Mouse (Mus musculus) kidney, adult 2 months (tissue): ENCODE results near the gene Odf3. TPM values are rescaled to one million over a fixed set of nuclear protein-coding genes. Genes with fewer than 3 reads are reported as not detected.

ENCODE experiments used
- DNase-seq: peaks from one replicate; pipeline ENCODE4 v3.0.0; 2021
- H3K27ac ChIP-seq: fragments of 200-500 bp; 2 replicates; pipeline ENCODE4 v1.5.1; 2012; ENCODE audit warnings: low read depth, low read length, control low read depth, inconsistent platforms; ENCODE audit not compliant: insufficient read depth
- H3K27me3 ChIP-seq: fragments of 200-500 bp; replicated peaks from 2 replicates; pipeline ENCODE4 v1.6.1; 2012; ENCODE audit warnings: mild to moderate bottlenecking, moderate library complexity, low read length, inconsistent platforms; ENCODE audit not compliant: control insufficient read depth, insufficient read depth
- H3K36me3 ChIP-seq: fragments of 200-500 bp; 2 replicates; pipeline ENCODE4 v1.6.1; 2012; ENCODE audit warnings: mild to moderate bottlenecking, moderate library complexity, low read length, inconsistent platforms; ENCODE audit not compliant: control insufficient read depth, insufficient read depth
- H3K4me1 ChIP-seq: fragments of 200-500 bp; 2 replicates; pipeline ENCODE4 v1.6.1; 2011; ENCODE audit warnings: low read length; ENCODE audit not compliant: control insufficient read depth, insufficient read depth
- H3K4me3 ChIP-seq: fragments of 200-500 bp; 2 replicates; pipeline ENCODE4 v1.5.1; 2011; ENCODE audit warnings: mild to moderate bottlenecking, low read depth, low read length, control low read depth; ENCODE audit not compliant: insufficient read depth
- CTCF ChIP-seq: fragments of 200-500 bp; conservative IDR thresholded peaks from 2 replicates; pipeline ENCODE4 v1.5.1; 2011; ENCODE audit warnings: low read depth, mild to moderate bottlenecking, control low read depth, low read length, moderate library complexity, mixed read lengths; ENCODE audit not compliant: insufficient read depth, insufficient read length
- POLR2A ChIP-seq: fragments of 200-500 bp; IDR thresholded peaks from one replicate; pipeline ENCODE4 v1.6.1; 2011; ENCODE audit warnings: low read depth, low read length, control low read depth
- WGBS: fragments of 180-500 bp; shearing (Covaris S2); methylation state at CpG from one replicate; pipeline ENCODE4 v1.1.7; 2018; 5-methylcytosine and 5-hydroxymethylcytosine counted together
- polyA plus RNA-seq: library from polyadenylated mRNA; depleted of rRNA; stranded (reverse); fragments of >200 nt; gene quantifications from 2 replicates; pipeline ENCODE4 v1.2.3, GENCODE M21; 2012

Odf3 gene
- polyA plus RNA-seq, 1 experiment, result 0.06 TPM

DNA sequence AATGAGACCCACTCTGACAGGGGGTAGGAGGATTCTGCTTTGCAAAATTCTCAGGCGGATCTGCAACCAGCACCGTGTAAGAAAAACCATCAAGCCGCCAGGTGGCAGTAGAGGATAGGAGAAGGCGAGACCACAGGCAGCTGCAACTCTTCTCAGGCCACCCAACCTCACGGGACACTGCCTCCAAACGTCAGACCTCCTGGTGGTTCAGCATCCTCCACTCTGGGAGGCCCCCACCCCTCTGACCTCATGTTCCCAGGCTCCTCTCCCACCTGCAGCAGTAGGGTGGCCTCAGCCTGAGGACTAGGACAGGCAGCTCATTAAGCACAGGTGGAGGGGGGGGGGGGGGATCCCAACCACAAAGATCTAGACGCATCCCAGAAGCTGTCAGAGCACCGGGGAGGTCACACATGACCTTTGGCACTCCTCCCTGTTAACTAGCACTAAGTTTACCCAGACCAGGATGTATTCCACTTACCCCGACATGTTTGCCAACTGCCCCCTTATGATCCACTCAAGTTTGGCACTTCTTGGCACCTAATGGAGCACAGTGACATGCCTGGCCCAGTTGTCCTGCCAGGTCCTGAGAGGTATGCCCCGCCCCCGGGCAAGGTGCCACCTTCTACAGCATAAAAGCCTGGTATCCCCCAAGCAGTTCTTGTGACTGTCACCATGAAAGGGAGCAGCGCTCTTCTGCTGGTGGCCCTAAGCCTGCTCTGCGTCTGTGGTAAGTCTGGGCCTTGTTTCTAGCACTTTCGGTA, 2.5 kb upstream of the Odf3 start, which contains the start of gene Scgb1c1:
TSS of gene Scgb1c1 (plus strand) at position 643 of the 761 bp plus-strand sequence.
- no peaks in the 10 kb centered on the region for H3K27me3 ChIP-seq
- 29% methylated on average over 14 of the region's 14 CpGs for WGBS
- peak; percentile 88 for DNase-seq
- no peak within 1 kb of the TSS for H3K27ac ChIP-seq
- H3K4me1 ChIP-seq, result no peaks in the 10 kb centered on the region
- no peaks in the 10 kb centered on the region for H3K36me3 ChIP-seq
- H3K4me3 ChIP-seq, result no peak within 1 kb of the TSS
- TF ChIP-seq POLR2A (no peak), CTCF (peak; percentile 96)

- H3K36me3 ChIP-seq, result no peaks in the 10 kb centered on the region
- 53% methylated on average over 4 of the region's 4 CpGs for WGBS
- H3K27me3 ChIP-seq, result no peaks in the 10 kb centered on the region
- no peak overlapping the region for H3K27ac ChIP-seq
- H3K4me1 ChIP-seq, result no peaks in the 10 kb centered on the region
- H3K4me3 ChIP-seq, result no peak overlapping the region
- TF ChIP-seq CTCF (0 out of 2 replicates have a peak, but pooled peaks have one; percentile 10), POLR2A (no peak)
- DNase-seq, result no peak
Observed at GRCm38 (mm10) chr7:140845683-140846082, 1.9 kb upstream of the Odf3 start.

DNA sequence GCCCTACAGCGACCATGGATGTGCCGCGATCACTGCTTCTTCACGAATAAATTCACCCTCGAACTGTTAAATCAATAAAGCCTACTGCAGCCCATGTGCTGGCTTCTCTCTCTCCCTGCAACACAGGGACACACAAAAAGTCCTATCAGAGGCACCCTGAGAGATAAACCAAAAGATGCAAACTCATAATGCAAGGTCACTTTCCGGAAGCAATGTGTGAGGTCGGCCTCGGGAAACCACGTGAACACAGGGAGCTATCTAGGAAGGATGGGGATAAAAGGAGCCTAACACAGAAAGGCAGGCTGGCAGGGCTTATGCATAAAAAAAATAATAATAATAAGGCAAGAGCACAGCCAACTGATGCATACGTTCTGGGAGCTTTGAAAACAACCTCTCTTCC, 929 bp upstream of the Odf3 start:
- Histone ChIP-seq H3K4me1 (no peaks in the 10 kb centered on the region), H3K27ac (no peak overlapping the region), H3K36me3 (no peaks in the 10 kb centered on the region), H3K27me3 (no peaks in the 10 kb centered on the region), H3K4me3 (no peak overlapping the region)
- no peak for DNase-seq
- 84% methylated on average over 10 of the region's 10 CpGs for WGBS
- TF ChIP-seq POLR2A, result no peak
- TF ChIP-seq CTCF, result no peak

DNA sequence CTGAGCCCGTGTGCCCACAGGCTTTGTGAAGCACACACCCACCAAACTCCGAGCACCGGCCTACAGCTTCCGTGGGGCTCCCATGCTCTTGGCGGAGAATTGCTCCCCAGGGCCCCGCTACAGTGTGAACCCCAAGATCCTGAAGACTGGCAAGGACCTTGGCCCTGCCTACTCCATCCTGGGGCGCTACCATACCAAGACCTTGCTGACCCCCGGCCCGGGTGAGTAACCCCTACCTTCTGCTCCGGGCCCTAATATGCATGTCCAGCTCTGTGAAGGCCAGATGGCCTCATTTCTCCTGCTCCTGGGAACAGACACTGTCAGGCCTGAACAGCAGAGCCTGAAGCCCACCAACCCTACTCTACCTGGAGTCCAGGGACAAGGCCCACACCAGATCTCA, 986 bp downstream of the Odf3 start:
- Histone ChIP-seq H3K4me1 (no peaks in the 10 kb centered on the region; the same call in 1 of the 2 replicates), H3K27ac (no peak overlapping the region), H3K36me3 (no peaks in the 10 kb centered on the region), H3K4me3 (no peak overlapping the region), H3K27me3 (no peaks in the 10 kb centered on the region)
- no peak for TF ChIP-seq POLR2A
- no peak for TF ChIP-seq CTCF
- no peak for DNase-seq
- WGBS, result 93% methylated on average over 10 of the region's 10 CpGs

GRCm38 (mm10) chr7:140851916-140852315, 4.3 kb downstream of the Odf3 start:
- WGBS, result 90% methylated on average over 4 of the region's 4 CpGs
- Histone ChIP-seq H3K27ac (no peak overlapping the region), H3K4me1 (peaks cover 5% of the 10 kb centered on the region; the same call in 1 of the 2 replicates), H3K36me3 (no peaks in the 10 kb centered on the region), H3K4me3 (no peak overlapping the region), H3K27me3 (no peaks in the 10 kb centered on the region)
- TF ChIP-seq POLR2A, result no peak
- DNase-seq, result no peak

DNA sequence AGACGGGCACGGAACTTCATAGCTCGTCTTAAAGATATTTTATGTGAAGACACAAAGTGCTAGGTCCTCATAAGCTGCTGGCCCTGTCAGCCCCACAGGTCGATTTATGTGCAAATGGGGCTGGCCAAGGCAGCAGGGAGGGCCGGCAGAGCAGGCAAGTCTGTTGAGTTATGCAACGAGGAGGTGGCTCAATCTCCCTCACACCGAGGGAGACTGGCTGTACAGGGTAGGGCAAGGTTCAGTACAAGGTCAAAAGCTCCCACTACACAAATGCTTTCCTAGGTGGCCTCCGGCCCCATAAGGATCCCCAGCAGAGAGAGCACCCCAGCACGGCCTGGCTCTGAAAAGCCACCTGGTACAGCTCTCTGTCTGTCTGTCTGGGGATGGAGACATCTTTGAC, 5.8 kb downstream of the Odf3 start:
- peak; percentile 80 for DNase-seq
- WGBS, result 50% methylated on average over 9 of the region's 9 CpGs
- TF ChIP-seq CTCF (no peak), POLR2A (no peak)
- Histone ChIP-seq H3K27me3 (no peaks in the 10 kb centered on the region), H3K4me3 (no peak overlapping the region), H3K27ac (peak overlapping the region; percentile 5; the same call in 1 of the 2 replicates), H3K36me3 (no peaks in the 10 kb centered on the region), H3K4me1 (peaks cover 11% of the 10 kb centered on the region; the same call in 1 of the 2 replicates)

- H3K27ac ChIP-seq, result no peak overlapping the region
Observed at GRCm38 (mm10) chr7:140854483-140854882, 6.9 kb downstream of the Odf3 start.

More at GRCm38 (mm10) chr7:140854483-140854882, 6.9 kb downstream of the Odf3 start:
- no peaks in the 10 kb centered on the region for H3K27me3 ChIP-seq
- H3K4me3 ChIP-seq, result no peak overlapping the region
- TF ChIP-seq POLR2A (no peak), CTCF (no peak)
- DNase-seq, result no peak
- peaks cover 11% of the 10 kb centered on the region; the same call in 1 of the 2 replicates for H3K4me1 ChIP-seq
- H3K36me3 ChIP-seq, result no peaks in the 10 kb centered on the region
- 81% methylated on average over 18 of the region's 18 CpGs for WGBS
